Mouse (Mus musculus) ovary, postnatal 36 days (tissue): Measurements from ENCODE around the gene Hist1h2bb.
A peak's percentile ranks its signal among the peaks of the same experiment; 100 is the strongest.
"Not testable (repeated sequence)": the region's sequence is repeated elsewhere in the genome, so short reads cannot be mapped to it uniquely, and the experiment has no call there.

Experiments
- DNase-seq: peaks from one replicate; pipeline ENCODE4 v3.0.0; 2022; ENCODE audit warnings: low spot score, mixed read lengths

Hist1h2bb gene

DNA sequence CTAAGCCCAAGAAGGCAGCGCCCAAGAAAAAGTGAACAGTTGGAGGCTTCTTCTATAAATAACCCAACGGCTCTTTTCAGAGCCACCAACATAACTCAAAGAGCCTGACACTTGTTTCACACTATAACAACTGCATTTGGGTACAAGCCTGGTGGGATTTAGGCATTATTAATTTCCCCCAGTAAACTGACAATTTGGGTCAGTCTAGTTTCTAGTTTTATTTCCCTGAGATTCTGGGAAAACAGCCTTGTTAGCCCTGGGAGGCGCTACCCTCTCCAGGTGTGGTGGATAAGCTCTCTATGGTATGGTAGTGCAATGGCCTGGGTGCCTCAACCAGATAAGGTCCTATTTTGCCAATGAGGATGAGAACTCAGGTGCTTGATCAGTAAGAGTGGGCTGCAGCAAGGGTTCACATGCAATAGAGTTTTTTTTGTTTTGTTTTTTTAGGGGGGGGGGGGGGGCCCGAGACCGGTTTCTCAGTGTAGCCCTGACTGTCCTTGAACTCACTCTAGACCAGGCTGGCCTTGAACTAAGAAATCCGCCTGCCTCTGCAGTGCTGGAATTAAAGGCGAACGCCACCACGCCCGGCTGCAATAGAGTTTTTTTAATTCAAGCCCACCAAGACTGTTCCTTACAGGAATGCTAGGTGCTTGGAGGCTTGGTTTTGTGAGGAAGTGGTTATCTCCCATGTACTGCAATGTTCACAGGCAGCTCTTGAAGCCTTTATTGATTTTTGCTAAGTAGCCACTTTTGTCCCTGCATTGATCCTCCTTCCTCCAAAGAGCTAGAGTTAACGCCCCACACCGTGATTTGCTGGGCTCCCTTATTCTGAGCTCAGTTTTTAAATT is 18.0 kb downstream of the Hist1h2bb start:
- no peak for DNase-seq

DNA sequence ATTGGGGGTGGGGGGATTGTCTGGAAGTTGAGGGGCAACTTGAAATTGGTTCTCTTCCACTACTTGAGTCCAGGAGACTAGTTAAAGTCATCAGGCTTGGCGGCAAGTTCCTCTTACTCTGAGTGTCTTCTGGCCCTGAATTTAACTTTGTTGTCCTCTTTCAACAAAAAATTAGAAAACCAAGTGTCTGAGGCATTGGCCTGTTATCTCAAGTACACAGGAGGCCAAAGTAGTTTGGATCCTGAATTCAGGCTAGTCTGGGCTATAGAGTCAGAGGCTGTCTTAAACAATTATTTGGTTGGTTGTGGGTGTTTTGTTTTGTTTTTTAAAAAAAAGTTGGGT is 18.6 kb downstream of the Hist1h2bb start:
- no peak for DNase-seq

GRCm38 (mm10) chr13:23766772-23767171 is 20.2 kb downstream of the Hist1h2bb start:
- no peak for DNase-seq

DNA sequence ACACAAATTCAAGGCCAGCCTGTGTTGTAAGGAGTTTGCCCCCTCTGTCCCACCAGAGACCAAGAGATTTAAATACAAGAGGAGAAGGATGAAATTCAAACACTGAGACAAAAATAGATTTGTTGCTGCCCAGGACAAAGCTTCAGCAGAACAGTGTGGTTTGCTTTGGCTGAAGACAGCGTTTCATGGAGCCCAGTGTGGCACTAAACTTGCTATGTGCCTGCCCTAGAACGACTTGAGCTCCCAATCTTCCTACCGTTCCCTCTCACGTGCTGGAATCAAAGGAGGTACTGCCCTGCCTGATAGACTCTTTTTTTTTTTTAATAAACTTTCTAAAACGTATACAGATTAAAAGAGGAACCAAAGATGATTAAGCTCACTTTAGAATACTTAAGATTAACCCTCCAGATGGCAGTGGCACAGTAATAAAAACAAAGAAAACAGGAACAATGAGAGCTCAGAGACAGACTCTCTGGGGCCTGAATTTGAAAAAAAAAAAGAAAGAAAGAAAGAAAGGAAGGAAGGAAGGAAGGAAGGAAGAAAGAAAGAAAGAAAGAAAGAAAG is 22.4 kb downstream of the Hist1h2bb start:
- no peak for DNase-seq

GRCm38 (mm10) chr13:23769613-23770012 is 23.1 kb downstream of the Hist1h2bb start, which contains the start of gene Trim38:
TSS of gene Trim38 (plus strand) at chr13:23769913.
- DNase-seq = not testable (repeated sequence)

GRCm38 (mm10) chr13:23772561-23773313 is 26.2 kb downstream of the Hist1h2bb start:
- peak; percentile 44 for DNase-seq

DNA sequence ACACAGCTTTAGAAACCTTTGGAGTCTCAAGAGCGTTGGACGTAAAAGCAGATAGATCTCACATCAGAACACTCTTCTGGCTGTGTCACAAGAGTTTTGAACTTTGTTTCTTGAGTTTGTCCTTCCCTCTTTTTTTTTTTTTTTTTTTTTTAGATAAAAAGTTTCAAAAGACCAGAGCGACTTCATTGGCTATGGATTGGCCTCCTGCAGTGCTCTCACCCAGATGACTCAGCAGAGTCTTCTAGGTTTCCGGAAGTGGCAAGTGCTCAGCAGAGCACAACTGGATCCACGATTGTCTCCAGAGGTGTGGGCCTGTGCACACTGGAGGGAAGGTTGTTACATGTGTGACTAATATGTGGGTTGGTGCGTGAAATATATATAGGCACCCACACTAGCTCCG is 31.8 kb downstream of the Hist1h2bb start:
- no peak for DNase-seq

GRCm38 (mm10) chr13:23779025-23779424 is 32.5 kb downstream of the Hist1h2bb start:
- no peak for DNase-seq

- no peak for DNase-seq
Measured at GRCm38 (mm10) chr13:23792520-23792919, 46.0 kb downstream of the Hist1h2bb start.
